Mouse (Mus musculus) forebrain, embryonic 12.5 days (tissue): Measurements from ENCODE around the gene Cep170b. TPM values are rescaled to one million over a fixed set of nuclear protein-coding genes. Genes with fewer than 3 reads are reported as not detected.
A peak's percentile ranks its signal among the peaks of the same experiment; 100 is the strongest.

Experiments
- ATAC-seq: fragments of 200-750 bp; cut with Nextera tagmentation; 2 replicates; pipeline ENCODE4 v1.8.0; 2017; ENCODE audit warnings: moderate TSS enrichment; ENCODE audit not compliant: low FRiP score
- H3K27ac ChIP-seq: fragments of 300-500 bp; sonication (generic); 2 replicates; pipeline ENCODE4 v1.5.1; 2016; ENCODE audit warnings: mild to moderate bottlenecking
- H3K27me3 ChIP-seq: fragments of 300-500 bp; sonication (generic); 2 replicates; pipeline ENCODE4 v1.6.1; 2016; ENCODE audit warnings: mild to moderate bottlenecking
- H3K36me3 ChIP-seq: fragments of 300-500 bp; sonication (generic); replicated peaks from 2 replicates; pipeline ENCODE4 v1.6.1; 2016; ENCODE audit warnings: mild to moderate bottlenecking
- H3K4me1 ChIP-seq: fragments of 300-500 bp; sonication (generic); 2 replicates; pipeline ENCODE4 v1.6.1; 2016
- H3K4me2 ChIP-seq: fragments of 300-500 bp; sonication (generic); 2 replicates; pipeline ENCODE4 v1.6.1; 2016; ENCODE audit warnings: mild to moderate bottlenecking, moderate library complexity
- H3K4me3 ChIP-seq: fragments of 300-500 bp; sonication (generic); replicated peaks from 2 replicates; pipeline ENCODE4 v1.5.1; 2016; ENCODE audit warnings: mild to moderate bottlenecking
- H3K9ac ChIP-seq: fragments of 300-500 bp; sonication (generic); 2 replicates; pipeline ENCODE4 v1.6.1; 2016; ENCODE audit warnings: mild to moderate bottlenecking
- H3K9me3 ChIP-seq: fragments of 300-500 bp; sonication (generic); 2 replicates; pipeline ENCODE4 v1.6.1; 2016
- WGBS: fragments of 180-500 bp; shearing (Covaris S2); methylation state at CpG from one replicate; pipeline ENCODE4 v1.1.7; 2016; 5-methylcytosine and 5-hydroxymethylcytosine counted together
- microRNA-seq: library from miRNA; unstranded; fragments of <30 nt; microRNA quantifications from one replicate; pipeline ENCODE4, GENCODE M21; 2017
- polyA plus RNA-seq: library from polyadenylated mRNA; unstranded; fragments of >200 nt; fragmentation: Nextera tagmentation; extraction: Ambion mirVana; gene quantifications from 2 replicates; pipeline ENCODE4 v1.2.1, GENCODE M21; 2016

Cep170b gene
- polyA plus RNA-seq, 1 experiment from 2014 or later, result 16.3 TPM

DNA sequence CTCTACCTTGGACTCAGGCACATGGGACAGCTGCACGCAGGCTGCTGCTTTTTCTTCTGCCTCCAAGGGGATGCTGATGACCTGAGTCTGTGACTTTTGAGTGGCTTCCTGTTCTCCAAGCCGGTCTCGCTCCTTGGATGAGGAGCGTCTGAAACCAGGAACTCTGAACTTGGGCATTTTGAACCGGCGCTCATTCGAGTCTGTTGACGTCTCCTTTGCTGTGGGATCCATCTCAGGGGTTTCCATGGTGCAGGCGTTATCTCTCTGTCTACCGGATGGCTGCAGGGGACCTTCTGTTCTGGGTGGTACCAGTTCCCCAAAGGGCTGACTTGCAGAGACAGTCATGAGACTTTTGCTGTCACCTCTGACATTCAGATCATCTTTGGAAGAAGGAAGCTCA lies 54.2 kb downstream of the Cep170b start:
- 94% methylated on average over 10 of the region's 10 CpGs for WGBS
- no peak overlapping the region for H3K27ac ChIP-seq
- H3K36me3 ChIP-seq, result no peaks in the 10 kb centered on the region
- H3K27me3 ChIP-seq, result no peaks in the 10 kb centered on the region
- peaks cover 8% of the 10 kb centered on the region; the same call in 1 of the 2 replicates for H3K9me3 ChIP-seq
- H3K4me1 ChIP-seq, result no peaks in the 10 kb centered on the region
- no peak overlapping the region for H3K4me2 ChIP-seq
- no peak overlapping the region for H3K4me3 ChIP-seq
- ATAC-seq, result no peak
- H3K9ac ChIP-seq, result no peak overlapping the region

DNA sequence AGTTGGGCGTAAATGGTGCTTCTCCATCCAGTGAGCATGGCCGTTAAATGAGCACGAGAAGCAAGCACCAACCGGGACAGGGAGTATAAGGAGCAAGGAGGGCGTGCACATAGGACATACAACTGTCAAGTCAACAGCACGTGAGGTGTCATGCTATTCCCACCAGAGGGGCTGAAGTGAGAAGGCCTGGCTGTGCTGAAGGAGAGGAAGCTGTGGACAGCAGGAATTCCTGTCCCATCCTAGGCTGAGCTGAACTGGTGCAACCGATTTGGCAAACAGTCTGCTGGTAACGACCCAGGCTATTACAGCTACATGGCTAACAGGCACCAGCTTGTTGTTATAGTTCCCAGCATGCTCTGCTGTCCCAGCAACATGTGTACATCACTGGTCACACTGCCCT lies 70.8 kb downstream of the Cep170b start:
- Histone ChIP-seq H3K4me1 (peaks cover 9% of the 10 kb centered on the region), H3K27ac (no peak overlapping the region), H3K36me3 (no peaks in the 10 kb centered on the region), H3K4me3 (no peak overlapping the region), H3K27me3 (peaks cover 5% of the 10 kb centered on the region; the same call in 1 of the 2 replicates), H3K4me2 (no peak overlapping the region), H3K9me3 (no peaks in the 10 kb centered on the region), H3K9ac (no peak overlapping the region)
- 78% methylated on average over 8 of the region's 8 CpGs for WGBS
- no peak for ATAC-seq

DNA sequence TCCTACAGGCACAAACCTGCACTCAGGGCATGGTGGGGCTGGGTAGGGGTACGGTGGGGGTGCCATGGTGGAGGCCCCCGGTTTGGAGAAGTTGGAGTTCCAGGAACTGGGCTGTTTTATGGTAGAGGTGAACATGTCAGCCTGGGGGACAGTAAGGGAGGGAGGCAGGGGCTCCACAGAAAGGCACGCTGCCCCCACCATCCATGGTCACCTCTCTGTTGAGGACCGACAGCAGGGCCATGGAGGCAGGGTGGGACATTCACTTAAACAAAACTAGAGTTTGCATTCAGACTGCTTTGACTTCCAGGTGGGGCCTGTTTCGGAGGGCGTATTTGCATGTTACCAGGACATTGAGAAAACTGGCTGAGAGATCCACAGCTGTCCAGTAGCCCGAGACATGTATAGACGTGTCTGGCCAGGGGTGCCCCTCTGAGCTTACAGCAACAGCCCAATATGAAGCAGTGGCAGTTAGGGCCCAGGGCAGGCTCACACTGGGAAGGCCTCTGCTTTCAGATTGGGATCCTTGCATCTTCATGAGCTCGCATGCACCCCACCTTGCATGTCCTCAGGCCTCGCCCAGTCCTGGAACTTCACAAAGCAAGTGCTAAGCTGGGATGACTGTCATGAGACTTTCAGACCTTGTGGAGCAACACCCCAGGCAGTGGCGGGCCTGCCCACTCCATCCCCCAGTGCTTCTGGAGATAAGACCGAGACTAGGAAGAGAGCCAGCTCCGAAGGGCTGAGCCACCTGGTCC lies 73.5 kb downstream of the Cep170b start:
- no peak overlapping the region for H3K4me3 ChIP-seq
- H3K9me3 ChIP-seq, result no peaks in the 10 kb centered on the region
- no peak overlapping the region for H3K4me2 ChIP-seq
- H3K27ac ChIP-seq, result no peak overlapping the region
- H3K27me3 ChIP-seq, result peaks cover 16% of the 10 kb centered on the region; the same call in 1 of the 2 replicates
- WGBS, result 71% methylated on average over 13 of the region's 13 CpGs
- ATAC-seq, result no peak
- H3K36me3 ChIP-seq, result no peaks in the 10 kb centered on the region
- H3K4me1 ChIP-seq, result peaks cover 9% of the 10 kb centered on the region
- H3K9ac ChIP-seq, result 0 out of 2 replicates have a peak overlapping the region, but pooled peaks have one; percentile 36

DNA sequence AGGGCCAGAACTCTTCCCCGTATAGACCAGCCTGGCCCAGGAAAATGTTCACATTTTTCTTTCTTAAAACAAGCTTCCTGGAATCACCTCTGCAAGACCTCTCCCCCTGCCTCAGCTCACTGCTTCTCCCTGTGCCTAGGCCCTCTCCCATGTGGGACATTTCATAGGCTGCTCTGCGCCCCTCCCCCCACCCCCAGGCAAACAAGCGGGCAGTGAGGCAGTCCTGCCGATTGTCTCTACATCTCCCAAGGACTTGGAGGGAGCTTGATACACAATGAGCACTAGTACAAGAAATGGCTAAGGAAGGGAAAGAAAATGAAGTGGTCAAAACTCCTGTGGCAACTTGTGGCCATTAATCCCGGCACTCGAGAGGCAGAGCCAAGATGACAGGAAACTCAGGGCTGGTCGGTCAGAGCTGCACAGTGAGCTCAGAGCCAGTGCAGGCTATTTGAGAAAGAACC lies 74.1 kb downstream of the Cep170b start:
- WGBS, result 35% methylated on average over 7 of the region's 7 CpGs
- Histone ChIP-seq H3K27ac (no peak overlapping the region), H3K9ac (0 out of 2 replicates have a peak overlapping the region, but pooled peaks have one; percentile 36)

DNA sequence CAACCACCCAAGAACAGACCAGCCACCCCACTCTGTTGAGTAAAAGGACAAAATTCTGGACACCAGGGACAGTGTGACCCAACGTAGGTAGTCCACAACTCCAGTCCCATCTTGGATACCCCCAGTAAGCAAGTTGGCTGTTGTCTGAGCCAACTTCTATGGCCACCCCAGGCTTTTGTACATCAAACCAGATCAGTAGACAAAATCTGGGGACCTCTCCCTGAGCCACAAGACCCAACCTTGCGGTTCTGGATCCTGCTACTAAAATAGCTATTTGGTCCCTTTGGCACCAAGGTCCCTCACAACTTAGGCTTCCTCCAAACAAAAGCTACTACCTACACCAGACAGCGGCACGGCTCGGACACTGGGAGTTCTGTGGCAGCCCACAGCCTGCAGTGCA lies 74.7 kb downstream of the Cep170b start:
- Histone ChIP-seq H3K9me3 (no peaks in the 10 kb centered on the region), H3K4me3 (no peak overlapping the region), H3K4me1 (peaks cover 9% of the 10 kb centered on the region), H3K27ac (no peak overlapping the region), H3K36me3 (no peaks in the 10 kb centered on the region), H3K27me3 (peaks cover 21% of the 10 kb centered on the region; the same call in 1 of the 2 replicates), H3K4me2 (no peak overlapping the region), H3K9ac (no peak overlapping the region)
- 81% methylated on average over 5 of the region's 5 CpGs for WGBS
- ATAC-seq, result no peak

More for the DNA sequence above, 74.1 kb downstream of the Cep170b start:
- no peak overlapping the region for H3K4me3 ChIP-seq
- H3K4me1 ChIP-seq, result peaks cover 9% of the 10 kb centered on the region
- peaks cover 21% of the 10 kb centered on the region; the same call in 1 of the 2 replicates for H3K27me3 ChIP-seq
- no peaks in the 10 kb centered on the region for H3K9me3 ChIP-seq
- H3K4me2 ChIP-seq, result no peak overlapping the region
- no peak for ATAC-seq
- H3K36me3 ChIP-seq, result no peaks in the 10 kb centered on the region

DNA sequence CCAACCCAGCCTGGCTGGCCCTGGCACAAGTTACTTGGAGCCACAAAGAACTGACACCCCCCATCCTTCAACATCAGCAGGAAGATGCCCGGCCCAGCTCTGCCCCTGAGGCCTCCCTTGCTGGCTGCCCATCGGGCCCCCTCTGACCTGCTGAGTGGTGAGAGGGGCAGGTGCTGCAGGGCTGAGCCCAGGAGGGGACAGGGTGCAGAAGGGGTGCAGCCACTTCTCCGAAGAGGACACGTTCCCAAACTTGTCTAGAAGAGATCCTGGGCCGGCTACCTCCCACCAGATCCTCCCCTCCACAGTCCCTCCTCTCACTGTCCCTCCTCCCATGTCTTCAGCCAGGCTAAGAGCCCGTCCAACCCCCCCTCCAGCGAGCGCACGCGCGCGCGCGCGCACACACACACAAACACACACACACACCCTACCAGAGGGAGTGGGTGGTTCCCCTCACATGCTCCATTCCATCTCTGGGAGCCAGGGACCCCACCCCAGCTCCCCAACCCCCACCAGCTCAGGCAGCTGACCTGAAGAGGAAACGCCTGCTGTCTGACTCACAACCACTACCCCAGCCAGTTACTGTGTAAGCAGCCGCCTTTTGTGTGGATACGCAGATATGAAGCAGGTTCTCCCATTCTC lies 75.3 kb downstream of the Cep170b start:
- no peak overlapping the region for H3K4me2 ChIP-seq

More for the DNA sequence above, 75.3 kb downstream of the Cep170b start:
- Histone ChIP-seq H3K4me1 (peaks cover 10% of the 10 kb centered on the region), H3K27ac (no peak overlapping the region), H3K4me3 (no peak overlapping the region), H3K27me3 (peaks cover 27% of the 10 kb centered on the region), H3K36me3 (no peaks in the 10 kb centered on the region), H3K9ac (no peak overlapping the region), H3K9me3 (no peaks in the 10 kb centered on the region)
- no peak for ATAC-seq
- 77% methylated on average over 17 of the region's 18 CpGs for WGBS

Small RNAs within 50 kb of the gene (microRNA-seq; reads per million reads assigned to microRNA genes)
- gene Mir6940, result not detected

Other genes starting within 250 kb of the Cep170b start
- not detected in 2 replicates for gene A530016L24Rik, start 231.0 kb upstream of the Cep170b start, polyA plus RNA-seq
- 10.7 and 11.5 TPM in 2 replicates for gene Tmem179, start 203.7 kb upstream of the Cep170b start, polyA plus RNA-seq
- 0.70 and 1.3 TPM in 2 replicates for gene Inf2, start 131.7 kb upstream of the Cep170b start, polyA plus RNA-seq
- gene Adssl1, start 100.4 kb upstream of the Cep170b start, polyA plus RNA-seq, result 2.0 and 2.8 TPM in 2 replicates
- 151 and 173 TPM in 2 replicates for gene Siva1, start 75.8 kb upstream of the Cep170b start, polyA plus RNA-seq
- 47.0 and 71.6 TPM in 2 replicates for gene Akt1, start 45.6 kb upstream of the Cep170b start, polyA plus RNA-seq
- gene Zbtb42, start 41.6 kb upstream of the Cep170b start, polyA plus RNA-seq, result 4.6 and 5.1 TPM in 2 replicates
- gene Pld4, start 40.2 kb downstream of the Cep170b start, polyA plus RNA-seq, result 3.6 and 3.9 TPM in 2 replicates
- gene Ahnak2, start 82.2 kb downstream of the Cep170b start, polyA plus RNA-seq, result 0.05 and 0.19 TPM in 2 replicates
- 13.7 and 15.6 TPM in 2 replicates for gene Clba1, start 88.5 kb downstream of the Cep170b start, polyA plus RNA-seq
- 144 and 149 TPM in 2 replicates for gene Cdca4, start 109.0 kb downstream of the Cep170b start, polyA plus RNA-seq
- gene Gpr132, start 147.8 kb downstream of the Cep170b start, polyA plus RNA-seq, result not detected in 2 replicates
- gene Jag2, start 209.3 kb downstream of the Cep170b start, polyA plus RNA-seq, result 5.6 and 6.2 TPM in 2 replicates
- 51.5 and 54.4 TPM in 2 replicates for gene Nudt14, start 221.7 kb downstream of the Cep170b start, polyA plus RNA-seq